Comparison of ENCODE assay signal across 18 mouse cellular contexts in the genomic region with DNA sequence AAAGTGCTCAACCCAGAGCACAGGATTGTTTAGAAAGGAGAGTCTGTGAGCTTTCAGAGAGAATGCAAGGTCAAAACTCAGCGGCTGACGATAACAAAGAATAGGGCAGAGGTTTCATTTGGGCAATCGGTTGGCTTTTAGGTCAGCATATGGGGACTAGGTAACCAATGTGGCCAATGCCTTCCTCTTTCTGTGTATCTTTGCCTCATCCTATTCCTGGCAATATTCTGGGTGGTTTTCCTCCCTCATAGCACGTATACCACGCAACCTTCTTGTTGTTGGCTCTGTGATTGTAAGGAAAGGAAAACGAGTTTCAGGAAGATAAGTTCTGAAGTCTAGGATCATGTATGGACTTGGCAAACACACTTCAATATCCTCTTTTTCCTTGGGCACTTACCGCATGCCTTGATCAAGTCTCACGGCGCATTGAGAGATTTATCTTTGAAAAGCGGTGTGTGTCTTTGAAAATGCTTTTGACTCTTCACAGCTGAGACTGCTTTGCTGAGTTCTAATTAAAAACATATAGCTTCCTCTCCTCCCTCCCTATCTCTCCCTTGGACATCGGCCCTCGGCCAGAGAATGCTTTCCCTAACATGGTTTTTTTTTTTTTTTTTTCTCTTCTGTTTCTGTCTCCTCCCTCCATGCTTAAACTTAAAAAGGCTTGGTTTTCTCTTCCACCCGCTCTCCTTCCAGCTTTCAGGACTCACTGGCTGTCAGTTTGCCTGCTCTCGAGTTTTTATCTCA. TPM values are rescaled to one million over a fixed set of nuclear protein-coding genes. Genes with fewer than 3 reads are reported as not detected.
DNase-seq lines count a peak whose midpoint lies in the region; ATAC-seq and TF ChIP-seq lines count a peak whose summit lies in the region.
"Had no signal": no experiment of that assay in that cellular context is flagged by ENCODE, and none has a peak within 500 bp of the region (broad histone marks: within the 10 kb centered on the region; RNA-seq: fewer than 3 reads in every experiment).

No protein-coding gene starts in this region.

- no peak overlapping the region for H3K4me3 ChIP-seq in heart, embryonic 14.5 days (ENCODE audit: control insufficient read depth in 1 of 2, insufficient read depth in 1 of 2, low read depth in 1 of 2, low read length in 2 of 2)
- H3K4me3 ChIP-seq in heart, adult 2 months = no peak overlapping the region
- H3K4me3 ChIP-seq in lung, embryonic 14.5 days (ENCODE audit: low read depth, low read length) = no peak overlapping the region
- no peak overlapping the region for H3K4me3 ChIP-seq in embryonic facial prominence, embryonic 14.5 days (ENCODE audit: low read depth, low read length)
- H3K4me3 ChIP-seq: embryonic facial prominence, embryonic 12.5 days; forebrain, embryonic 10.5 days; hindbrain, embryonic 15.5 days; lung, embryonic 15.5 days; megakaryocyte, embryonic 14.5 days; neural tube, embryonic 12.5 days; stomach, embryonic 15.5 days had no signal

- H3K4me1 ChIP-seq in heart, embryonic 14.5 days (ENCODE audit: control insufficient read depth in 2 of 2, insufficient read depth in 2 of 2, low read length in 2 of 2) = peaks cover 9 to 10% of the 10 kb centered on the region in 2 experiments
- no peaks in the 10 kb centered on the region; the same call in 1 of the 2 replicates for H3K4me1 ChIP-seq in heart, adult 2 months (ENCODE audit: control insufficient read depth, insufficient read depth, low read length)
- no peaks in the 10 kb centered on the region for H3K4me1 ChIP-seq in lung, embryonic 14.5 days (ENCODE audit: insufficient read depth)
- H3K4me1 ChIP-seq in embryonic facial prominence, embryonic 14.5 days (ENCODE audit: control insufficient read depth, insufficient read depth, low read length) = peaks cover 5% of the 10 kb centered on the region; the same call in 1 of the 2 replicates
- H3K4me1 ChIP-seq: embryonic facial prominence, embryonic 12.5 days; forebrain, embryonic 10.5 days; hindbrain, embryonic 15.5 days; lung, embryonic 15.5 days; neural tube, embryonic 12.5 days; stomach, embryonic 15.5 days had no signal

- no peaks in the 10 kb centered on the region for H3K9me3 ChIP-seq in heart, embryonic 14.5 days (ENCODE audit: control insufficient read depth, low read length)
- H3K9me3 ChIP-seq in lung, embryonic 14.5 days (ENCODE audit: low read depth, low read length) = no peaks in the 10 kb centered on the region
- no peaks in the 10 kb centered on the region for H3K9me3 ChIP-seq in embryonic facial prominence, embryonic 14.5 days (ENCODE audit: control insufficient read depth, low read length)
- H3K9me3 ChIP-seq: embryonic facial prominence, embryonic 12.5 days; forebrain, embryonic 10.5 days; hindbrain, embryonic 15.5 days; lung, embryonic 15.5 days; neural tube, embryonic 12.5 days; stomach, embryonic 15.5 days had no signal

- TF ChIP-seq POLR2A in heart, adult 2 months (IDR thresholded peaks at IDR 0.05; ENCODE audit: insufficient read depth, low read depth, low read length) = no peak

- no peaks in the 10 kb centered on the region for H3K79me2 ChIP-seq in heart, adult 2 months (replicated peaks; ENCODE audit: control insufficient read depth, insufficient read depth, low read length)

- TF ChIP-seq CTCF in heart, adult 2 months (IDR thresholded peaks at IDR 0.05) = no peak
- TF ChIP-seq CTCF in lung, embryonic 14.5 days (IDR thresholded peaks at IDR 0.05; ENCODE audit: low read depth) = no peak

- no peak for ATAC-seq in heart, embryonic 14.5 days (ENCODE audit: insufficient number of reproducible peaks, insufficient read depth, low FRiP score, low read depth)
- 0 out of 2 replicates have a peak, but pooled peaks have one; percentile 21 for ATAC-seq in lung, embryonic 14.5 days (ENCODE audit: insufficient read depth)
- ATAC-seq in embryonic facial prominence, embryonic 14.5 days (ENCODE audit: low read depth) = no peak
- peak; percentile 48 for ATAC-seq in megakaryocyte progenitor cell, adult 5-6 weeks (replicated peaks; ENCODE audit: poor library complexity)
- ATAC-seq: intestine, postnatal 0 days had no signal

- 45% methylated on average over 14 of the region's 14 CpGs for whole genome bisulfite sequencing in heart, embryonic 14.5 days
- 33% methylated on average over 14 of the region's 14 CpGs for WGBS in heart, adult 2 months
- 53% methylated on average over 14 of the region's 14 CpGs for WGBS in lung, embryonic 14.5 days
- 51% methylated on average over 14 of the region's 14 CpGs for WGBS in embryonic facial prominence, embryonic 14.5 days

- intact Hi-C loops in heart, adult 2 months (cut with DNase I) = no loop called here

- DNase-seq in heart, adult 2 months = no peak
- DNase-seq in lung, embryonic 14.5 days = peak; percentile 39
- DNase-seq in lung, postnatal 25 days (ENCODE audit: low spot score) = no peak
- peak; percentile 70 for DNase-seq in embryonic facial prominence, embryonic 14.5 days (ENCODE audit: low spot score)
- no peak for DNase-seq in gastrocnemius, postnatal 4 days (ENCODE audit: low spot score in 2 of 2)
- DNase-seq: cerebellum, adult 9-10 months; gastrocnemius, postnatal 10 days; heart, postnatal 10 days had no signal

- no peak overlapping the region for H3K9ac ChIP-seq in heart, embryonic 14.5 days (ENCODE audit: low read length)
- no peak overlapping the region for H3K9ac ChIP-seq in heart, adult 2 months (ENCODE audit: low read depth, low read length)
- H3K9ac ChIP-seq in lung, embryonic 14.5 days = no peak overlapping the region
- H3K9ac ChIP-seq in embryonic facial prominence, embryonic 14.5 days (ENCODE audit: low read depth, low read length) = no peak overlapping the region
- H3K9ac ChIP-seq: embryonic facial prominence, embryonic 12.5 days; hindbrain, embryonic 15.5 days; lung, embryonic 15.5 days; neural tube, embryonic 12.5 days; stomach, embryonic 15.5 days had no signal

- peak overlapping the region; percentile 20 for H3K4me2 ChIP-seq in heart, embryonic 14.5 days (ENCODE audit: low read length)
- H3K4me2 ChIP-seq in lung, embryonic 14.5 days = peak overlapping the region; percentile 5; the same call in 1 of the 2 replicates
- peak overlapping the region; percentile 26 for H3K4me2 ChIP-seq in embryonic facial prominence, embryonic 14.5 days (ENCODE audit: low read depth, low read length)
- H3K4me2 ChIP-seq: embryonic facial prominence, embryonic 12.5 days; hindbrain, embryonic 15.5 days; lung, embryonic 15.5 days; neural tube, embryonic 12.5 days; stomach, embryonic 15.5 days had no signal

- no peaks in the 10 kb centered on the region for H3K36me3 ChIP-seq in heart, embryonic 14.5 days (ENCODE audit: control insufficient read depth, insufficient read depth, low read length)
- H3K36me3 ChIP-seq in heart, adult 2 months (ENCODE audit: control insufficient read depth, insufficient read depth, low read length) = no peaks in the 10 kb centered on the region
- H3K36me3 ChIP-seq in lung, embryonic 14.5 days (ENCODE audit: insufficient read depth) = no peaks in the 10 kb centered on the region
- no peaks in the 10 kb centered on the region for H3K36me3 ChIP-seq in embryonic facial prominence, embryonic 14.5 days (ENCODE audit: control insufficient read depth, insufficient read depth, low read length)
- H3K36me3 ChIP-seq: embryonic facial prominence, embryonic 12.5 days; forebrain, embryonic 10.5 days; hindbrain, embryonic 15.5 days; lung, embryonic 15.5 days; neural tube, embryonic 12.5 days; stomach, embryonic 15.5 days had no signal

- no peak for TF ChIP-seq EP300 in heart, adult 2 months (IDR thresholded peaks at IDR 0.05; ENCODE audit: insufficient read depth, low read depth, low read length)

- H3K27ac ChIP-seq in heart, embryonic 14.5 days (replicated peaks in 1 of 2; ENCODE audit: control insufficient read depth in 1 of 2, insufficient read depth in 1 of 2, low read depth in 2 of 2, low read length in 2 of 2) = peak overlapping the region in 1 of 2 experiments; percentile 0; a peak in 1 of 4 replicates
- H3K27ac ChIP-seq in heart, adult 2 months = no peak overlapping the region
- H3K27ac ChIP-seq in lung, embryonic 14.5 days (ENCODE audit: low read depth) = no peak overlapping the region
- H3K27ac ChIP-seq in embryonic facial prominence, embryonic 14.5 days (replicated peaks; ENCODE audit: low read depth, low read length) = no peak overlapping the region
- H3K27ac ChIP-seq: embryonic facial prominence, embryonic 12.5 days; forebrain, embryonic 10.5 days; hindbrain, embryonic 15.5 days; lung, embryonic 15.5 days; neural tube, embryonic 12.5 days; stomach, embryonic 15.5 days had no signal

- no peaks in the 10 kb centered on the region for H3K27me3 ChIP-seq in heart, embryonic 14.5 days (ENCODE audit: control insufficient read depth, insufficient read depth, low read length)
- no peaks in the 10 kb centered on the region for H3K27me3 ChIP-seq in heart, adult 2 months (ENCODE audit: control insufficient read depth, insufficient read depth, low read length)
- H3K27me3 ChIP-seq in lung, embryonic 14.5 days (ENCODE audit: insufficient read depth, low read length) = no peaks in the 10 kb centered on the region
- H3K27me3 ChIP-seq in embryonic facial prominence, embryonic 14.5 days (replicated peaks; ENCODE audit: control insufficient read depth, insufficient read depth, low read length) = no peaks in the 10 kb centered on the region
- H3K27me3 ChIP-seq: embryonic facial prominence, embryonic 12.5 days; hindbrain, embryonic 15.5 days; lung, embryonic 15.5 days; megakaryocyte, embryonic 14.5 days; neural tube, embryonic 12.5 days; stomach, embryonic 15.5 days had no signal

RNA-seq across cellular contexts. Expression of gene Esr1, which starts 22.1 kb away (rescaled TPM):
- polyA plus RNA-seq in heart, embryonic 14.5 days (2014; fragmentation: Nextera tagmentation; extraction: Ambion mirVana) = 0.62 and 0.93 TPM in 2 replicates
- total RNA-seq in heart, adult 2 months (2021) = 1 to 10 TPM in 1 of 2 experiments, under 1 TPM in 1; 0.70 to 1.0 TPM
- 0.88 and 1.7 TPM in 2 replicates for polyA plus RNA-seq in heart, adult 2 months (2012; rRNA removed)
- polyA plus RNA-seq in lung, embryonic 14.5 days (2014; fragmentation: Nextera tagmentation; extraction: Ambion mirVana) = 0.05 and 0.16 TPM in 2 replicates
- polyA plus RNA-seq in embryonic facial prominence, embryonic 14.5 days (2014; fragmentation: Nextera tagmentation; extraction: Ambion mirVana) = 0.51 and 0.82 TPM in 2 replicates
- 14.4 and 16.2 TPM in 2 replicates for total RNA-seq in megakaryocyte progenitor cell, adult 5-6 weeks (2015)
- 9.5 and 10.9 TPM in 2 replicates for total RNA-seq in megakaryocyte progenitor cell, adult 5-6 weeks (2017)
- 10 to 100 TPM; 25.3 to 32.6 TPM for total RNA-seq in gastrocnemius, postnatal 4 days (2021)
- polyA plus RNA-seq: forebrain, embryonic 10.5 days had no signal

Comparison
In these comparisons a context has a peak if more than half of its experiments do, and no peak if none do; other contexts are left out.
1. DNase-seq: peak in lung, embryonic 14.5 days (single experiment) and embryonic facial prominence, embryonic 14.5 days (single experiment); none in heart, adult 2 months (0 of 2), lung, postnatal 25 days (single experiment) and gastrocnemius, postnatal 4 days (0 of 2).
2. ATAC-seq: peak in lung, embryonic 14.5 days (single experiment) and megakaryocyte progenitor cell, adult 5-6 weeks (single experiment); none in heart, embryonic 14.5 days (single experiment) and embryonic facial prominence, embryonic 14.5 days (single experiment).
3. Peak in every context shown above with its lines, with median percentiles within 50 percentile points of each other: H3K4me2 ChIP-seq.